Mouse (Mus musculus) bone marrow macrophage, adult 2 months (primary cell): ENCODE measurements at regions not wholly inside any gene's neighbourhood (a gene's known extent, or its start where the extent isn't known, plus 50 kb on each side); places are given as distances from the start of the nearest gene placed in this dataset.

ENCODE experiments used
- CTCF ChIP-seq: IDR thresholded peaks from 2 replicates; pipeline ENCODE4 v1.5.1; 2012; ENCODE audit warnings: low read depth, mild to moderate bottlenecking, low read length, moderate library complexity
- POLR2A ChIP-seq: IDR thresholded peaks from 2 replicates; pipeline ENCODE4 v1.6.1; 2012; ENCODE audit warnings: mild to moderate bottlenecking, low read depth, low read length, borderline replicate concordance

GRCm38 (mm10) chr1:137446497-137446896 lies 486.2 kb upstream of the Nr5a2 start:
- TF ChIP-seq POLR2A (no peak), CTCF (no peak)
